Mouse (Mus musculus) hindbrain, embryonic 14.5 days (tissue): Measurements from ENCODE around the gene Map1b. TPM values are rescaled to one million over a fixed set of nuclear protein-coding genes. Genes with fewer than 3 reads are reported as not detected.

Experiments
- ATAC-seq: fragments of 200-750 bp; cut with Nextera tagmentation; 2 replicates; pipeline ENCODE4 v1.8.0; 2017; ENCODE audit warnings: moderate number of reproducible peaks, mild to moderate bottlenecking, moderate TSS enrichment, moderate library complexity; ENCODE audit not compliant: low FRiP score
- DNase-seq: peaks from one replicate; pipeline ENCODE4 v3.0.0-alpha.2; 2015; ENCODE audit warnings: low spot score
- H3K27ac ChIP-seq: fragments of 300-500 bp; sonication (generic); 2 replicates; pipeline ENCODE4 v1.5.1; 2014; ENCODE audit warnings: mild to moderate bottlenecking, moderate library complexity
- H3K27me3 ChIP-seq: fragments of 300-500 bp; sonication (generic); 2 replicates; pipeline ENCODE4 v1.6.1; 2014; ENCODE audit warnings: mild to moderate bottlenecking, low read length, mixed read lengths; ENCODE audit not compliant: control insufficient read depth, insufficient read depth
- H3K36me3 ChIP-seq: fragments of 300-500 bp; sonication (generic); replicated peaks from 2 replicates; pipeline ENCODE4 v1.6.1; 2014; ENCODE audit not compliant: control insufficient read depth, insufficient read depth
- H3K4me1 ChIP-seq: fragments of 300-500 bp; sonication (generic); replicated peaks from 2 replicates; pipeline ENCODE4 v1.6.1; 2014; ENCODE audit warnings: antibody characterized with exemption, low read length, mixed read lengths; ENCODE audit not compliant: control insufficient read depth, insufficient read depth
- H3K4me2 ChIP-seq: fragments of 300-500 bp; sonication (generic); replicated peaks from 2 replicates; pipeline ENCODE4 v1.6.1; 2014; ENCODE audit warnings: mild to moderate bottlenecking, moderate library complexity
- H3K4me3 ChIP-seq: fragments of 300-500 bp; sonication (generic); replicated peaks from 2 replicates; pipeline ENCODE4 v1.5.1; 2014; ENCODE audit warnings: mild to moderate bottlenecking, low read length
- H3K9ac ChIP-seq: fragments of 300-500 bp; sonication (generic); 2 replicates; pipeline ENCODE4 v1.6.1; 2014
- H3K9me3 ChIP-seq: fragments of 300-500 bp; sonication (generic); 2 replicates; pipeline ENCODE4 v1.6.1; 2016; ENCODE audit warnings: low read length; ENCODE audit not compliant: control insufficient read depth
- WGBS: fragments of 180-500 bp; shearing (Covaris S2); extraction: QIAGEN DNeasy Blood & Tissue Kit; methylation state at CpG from one replicate; pipeline ENCODE4 v1.1.7; 2014; 5-methylcytosine and 5-hydroxymethylcytosine counted together
- polyA plus RNA-seq: library from polyadenylated mRNA; unstranded; fragments of >200 nt; fragmentation: Nextera tagmentation; extraction: Ambion mirVana; gene quantifications from 2 replicates; pipeline ENCODE4 v1.2.1, GENCODE M21; 2014

Map1b gene
- polyA plus RNA-seq, 1 experiment from 2014 or later = 2,283 TPM

DNA sequence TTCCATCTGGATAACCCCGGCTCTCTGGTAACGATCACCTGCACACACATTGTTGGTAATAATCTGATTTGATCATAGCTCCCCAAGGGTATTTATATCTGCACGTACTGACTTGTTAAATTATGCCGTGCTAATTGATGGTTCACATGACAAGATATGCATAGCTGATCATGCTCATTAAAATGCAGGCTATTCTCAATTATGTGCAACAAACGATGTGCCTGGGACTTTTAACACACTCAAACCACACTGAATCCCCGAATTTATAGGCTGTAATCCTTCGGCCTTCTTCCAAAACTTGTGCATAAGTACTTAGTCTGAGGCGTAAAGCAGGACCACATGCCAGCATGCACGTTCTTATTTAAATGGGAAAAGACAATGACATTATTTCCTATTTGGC lies 16.6 kb downstream of the Map1b start:
- WGBS = 35% methylated on average over 9 of the region's 9 CpGs
- Histone ChIP-seq H3K36me3 (peaks cover 69% of the 10 kb centered on the region), H3K4me1 (peaks cover 56% of the 10 kb centered on the region), H3K27me3 (no peaks in the 10 kb centered on the region), H3K4me2 (no peak overlapping the region), H3K4me3 (no peak overlapping the region), H3K9ac (no peak overlapping the region), H3K9me3 (no peaks in the 10 kb centered on the region), H3K27ac (no peak overlapping the region)
- no peak for ATAC-seq
- DNase-seq = no peak

DNA sequence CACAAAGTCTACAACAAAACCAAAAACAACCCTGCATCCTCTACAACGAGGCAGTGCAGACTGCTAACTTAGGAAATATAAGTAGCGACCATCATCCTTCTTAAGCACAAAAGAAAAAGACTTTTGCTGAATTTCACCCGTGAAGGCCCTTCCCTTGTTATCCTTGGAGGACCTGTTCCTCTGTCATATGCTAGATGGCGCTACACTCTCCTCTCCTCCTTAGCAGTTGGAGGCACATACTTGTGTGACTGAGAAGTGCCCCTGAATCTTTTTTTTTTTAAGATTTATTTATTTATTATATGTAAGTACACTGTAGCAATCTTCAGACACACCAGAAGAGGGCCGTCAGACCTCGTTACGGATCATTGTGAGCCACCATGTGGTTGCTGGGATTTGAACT lies 20.2 kb downstream of the Map1b start:
- Histone ChIP-seq H3K36me3 (peaks cover 47% of the 10 kb centered on the region), H3K4me1 (peaks cover 59% of the 10 kb centered on the region), H3K4me3 (no peak overlapping the region), H3K27me3 (no peaks in the 10 kb centered on the region), H3K4me2 (no peak overlapping the region), H3K9ac (no peak overlapping the region), H3K27ac (no peak overlapping the region), H3K9me3 (no peaks in the 10 kb centered on the region)
- DNase-seq (no peak), ATAC-seq (no peak)
- WGBS = 82% methylated on average over 7 of the region's 7 CpGs

DNA sequence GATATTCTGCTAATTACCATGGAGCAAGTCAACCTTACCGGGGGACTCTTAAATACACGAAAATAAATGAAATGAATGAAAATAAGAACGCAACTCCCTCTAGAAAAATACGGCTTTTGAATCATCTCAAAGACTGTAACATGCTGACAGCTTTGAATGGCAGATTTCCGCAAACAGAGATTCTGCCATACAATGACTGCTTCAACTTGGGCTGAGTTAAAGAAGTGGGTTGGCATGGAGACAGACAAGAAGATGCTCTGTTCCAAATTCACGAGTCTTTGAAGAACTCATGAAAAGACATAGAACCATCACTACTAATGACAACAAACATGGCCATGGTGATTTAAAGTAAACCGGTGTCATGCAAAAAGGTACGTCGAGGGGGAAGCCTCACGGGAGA lies 21.9 kb downstream of the Map1b start:
- Histone ChIP-seq H3K27me3 (no peaks in the 10 kb centered on the region), H3K9me3 (no peaks in the 10 kb centered on the region), H3K4me1 (peaks cover 44% of the 10 kb centered on the region), H3K27ac (no peak overlapping the region), H3K4me3 (no peak overlapping the region), H3K4me2 (no peak overlapping the region), H3K36me3 (peaks cover 49% of the 10 kb centered on the region), H3K9ac (no peak overlapping the region)
- DNase-seq = no peak
- no peak for ATAC-seq
- 49% methylated on average over 10 of the region's 10 CpGs for WGBS

DNA sequence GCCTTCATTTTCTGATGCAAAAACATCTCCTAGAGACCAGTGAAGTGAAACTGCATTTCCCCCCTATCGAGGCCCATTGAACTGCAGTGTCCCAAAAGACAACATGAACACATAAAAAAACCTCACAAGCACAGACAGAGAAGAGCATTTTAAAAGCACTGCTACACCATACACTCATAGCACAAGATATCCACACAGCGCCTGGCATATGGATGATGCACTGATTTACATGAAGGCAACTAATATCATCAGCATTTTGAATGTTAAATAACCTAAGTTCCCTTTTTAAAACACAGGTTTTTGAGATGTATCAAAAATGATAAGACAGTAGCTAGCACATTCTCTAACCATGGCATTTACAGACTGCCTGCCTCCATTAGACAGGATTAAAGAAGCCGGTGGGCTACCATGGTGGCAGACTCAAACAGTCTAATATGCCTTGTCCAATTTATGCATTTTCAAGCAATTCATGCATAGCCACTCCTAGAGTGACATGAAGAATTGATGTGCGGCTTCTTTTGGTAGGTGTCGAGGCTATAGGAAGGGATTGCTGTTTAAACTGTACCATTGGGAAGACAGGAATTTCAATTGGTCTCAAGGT lies 22.9 kb downstream of the Map1b start:
- Histone ChIP-seq H3K27me3 (no peaks in the 10 kb centered on the region), H3K36me3 (peaks cover 59% of the 10 kb centered on the region), H3K9ac (no peak overlapping the region), H3K27ac (peak overlapping the region; percentile 72), H3K4me2 (peak overlapping the region; percentile 23), H3K4me1 (peaks cover 44% of the 10 kb centered on the region), H3K9me3 (no peaks in the 10 kb centered on the region), H3K4me3 (no peak overlapping the region)
- WGBS = 27% methylated on average over 5 of the region's 5 CpGs
- ATAC-seq (peak; percentile 15; the same call in 1 of the 2 replicates), DNase-seq (no peak)

DNA sequence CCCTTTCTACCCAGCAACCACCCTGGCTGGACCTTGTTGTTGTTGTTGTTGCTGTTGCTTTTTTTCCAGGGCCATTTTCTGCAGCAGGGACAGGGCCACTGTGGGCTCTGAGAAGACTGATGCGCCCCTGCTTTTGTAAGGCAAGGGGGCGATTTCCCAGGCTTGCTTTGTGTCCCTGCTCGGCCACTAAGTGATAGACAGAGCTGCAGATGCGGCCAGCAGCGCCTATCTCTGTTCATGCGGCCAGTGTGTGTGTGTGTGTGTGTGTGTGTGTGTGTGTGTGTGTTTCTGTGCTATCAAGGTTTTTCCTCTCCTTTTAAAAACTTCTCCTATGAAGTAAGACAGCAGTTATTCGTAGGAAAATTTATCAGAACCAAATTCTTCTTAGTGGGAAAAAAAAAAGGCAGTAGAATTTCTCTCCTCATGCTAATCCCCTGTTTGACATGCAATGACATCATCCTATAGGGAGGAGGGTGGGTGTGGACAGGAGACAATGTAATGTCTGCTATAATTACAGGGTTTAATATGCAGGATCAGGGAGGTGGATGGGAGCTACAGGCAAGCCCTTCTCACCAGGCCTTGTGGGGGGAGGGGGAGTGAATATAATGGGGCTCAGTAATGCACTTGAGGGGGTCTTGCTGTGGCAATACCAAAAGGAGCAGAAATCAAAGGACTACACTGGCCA lies 23.6 kb downstream of the Map1b start:
- DNase-seq (no peak), ATAC-seq (peak; percentile 75)
- no peaks in the 10 kb centered on the region for H3K27me3 ChIP-seq
- peaks cover 44% of the 10 kb centered on the region for H3K4me1 ChIP-seq
- no peak overlapping the region for H3K4me3 ChIP-seq
- no peaks in the 10 kb centered on the region for H3K9me3 ChIP-seq
- peaks cover 55% of the 10 kb centered on the region for H3K36me3 ChIP-seq
- H3K27ac ChIP-seq = peak overlapping the region; percentile 72
- H3K4me2 ChIP-seq = peak overlapping the region; percentile 23
- 0 out of 2 replicates have a peak overlapping the region, but pooled peaks have one; percentile 12 for H3K9ac ChIP-seq
- 11% methylated on average over 7 of the region's 7 CpGs for WGBS

DNA sequence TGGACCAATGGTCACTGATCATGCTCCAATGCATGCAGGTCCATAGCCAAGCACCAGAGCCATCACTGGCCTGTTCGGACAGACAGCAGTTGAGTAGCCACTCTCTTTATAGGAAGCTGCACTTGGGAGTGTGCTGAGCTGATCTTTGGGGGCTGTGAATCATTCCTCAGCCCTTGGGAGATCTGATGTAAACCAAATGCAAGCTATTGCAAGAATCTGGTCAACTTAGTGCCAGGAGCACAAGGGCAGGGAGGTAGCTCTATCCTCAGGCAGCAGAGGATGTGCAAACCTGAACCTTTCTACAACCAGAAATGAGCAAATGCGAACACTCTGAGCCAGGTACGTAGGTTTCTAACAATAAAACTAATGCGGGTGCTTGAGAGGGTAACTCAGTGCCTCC lies 26.3 kb downstream of the Map1b start:
- Histone ChIP-seq H3K27ac (no peak overlapping the region), H3K9me3 (no peaks in the 10 kb centered on the region), H3K4me2 (no peak overlapping the region), H3K4me1 (peaks cover 48% of the 10 kb centered on the region), H3K27me3 (no peaks in the 10 kb centered on the region), H3K9ac (no peak overlapping the region), H3K36me3 (peaks cover 57% of the 10 kb centered on the region), H3K4me3 (no peak overlapping the region)
- WGBS = 100% methylated on average over 4 of the region's 4 CpGs
- no peak for DNase-seq
- no peak for ATAC-seq

DNA sequence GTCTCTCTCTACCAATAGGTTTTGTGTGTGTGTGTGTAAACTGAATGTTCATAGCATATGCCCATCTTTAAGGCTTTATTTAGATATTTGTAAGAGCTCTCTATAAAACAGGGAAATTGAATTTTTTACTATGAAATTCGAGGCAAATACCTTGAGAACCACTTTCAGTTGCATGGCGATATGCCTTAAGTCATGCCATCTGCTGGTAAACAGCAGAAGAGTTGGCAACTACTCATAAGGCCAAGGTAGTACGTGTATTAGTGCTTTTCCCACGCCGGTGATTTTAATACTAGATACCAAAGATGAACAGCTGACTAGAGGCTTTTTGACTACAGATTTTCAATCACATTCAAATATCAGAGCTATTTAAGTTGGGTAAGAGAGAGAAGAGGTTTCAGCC lies 27.2 kb downstream of the Map1b start:
- Histone ChIP-seq H3K27ac (no peak overlapping the region), H3K9me3 (no peaks in the 10 kb centered on the region), H3K4me3 (no peak overlapping the region), H3K27me3 (no peaks in the 10 kb centered on the region), H3K9ac (no peak overlapping the region), H3K4me2 (no peak overlapping the region), H3K4me1 (peaks cover 46% of the 10 kb centered on the region), H3K36me3 (peaks cover 56% of the 10 kb centered on the region)
- DNase-seq = no peak
- WGBS = 91% methylated on average over 5 of the region's 5 CpGs
- ATAC-seq = no peak

DNA sequence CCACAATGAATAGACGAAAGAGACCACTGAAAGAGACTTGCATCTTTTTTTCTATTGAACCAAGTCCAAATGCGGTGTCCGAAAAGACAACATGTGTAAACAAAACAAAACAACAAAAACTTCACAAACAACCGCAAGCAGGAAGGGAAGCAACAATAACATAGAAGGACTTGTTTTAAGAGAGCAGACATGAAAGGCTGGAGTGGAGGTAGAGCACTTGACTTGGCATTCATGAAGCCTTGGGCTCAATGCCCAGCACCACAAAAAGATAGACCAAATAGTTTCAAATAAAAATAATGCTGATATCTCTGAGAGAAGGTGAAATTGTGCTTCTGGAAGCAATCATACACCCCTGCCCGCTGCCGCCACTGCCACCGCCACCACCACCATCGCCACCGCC lies 30.5 kb downstream of the Map1b start:
- H3K4me2 ChIP-seq = no peak overlapping the region
- H3K4me3 ChIP-seq = no peak overlapping the region
- H3K4me1 ChIP-seq = peaks cover 42% of the 10 kb centered on the region
- H3K27me3 ChIP-seq = no peaks in the 10 kb centered on the region
- ATAC-seq (no peak), DNase-seq (no peak)
- H3K9me3 ChIP-seq = no peaks in the 10 kb centered on the region
- H3K9ac ChIP-seq = no peak overlapping the region
- WGBS = 95% methylated on average over 9 of the region's 9 CpGs
- peaks cover 54% of the 10 kb centered on the region for H3K36me3 ChIP-seq
- H3K27ac ChIP-seq = no peak overlapping the region

DNA sequence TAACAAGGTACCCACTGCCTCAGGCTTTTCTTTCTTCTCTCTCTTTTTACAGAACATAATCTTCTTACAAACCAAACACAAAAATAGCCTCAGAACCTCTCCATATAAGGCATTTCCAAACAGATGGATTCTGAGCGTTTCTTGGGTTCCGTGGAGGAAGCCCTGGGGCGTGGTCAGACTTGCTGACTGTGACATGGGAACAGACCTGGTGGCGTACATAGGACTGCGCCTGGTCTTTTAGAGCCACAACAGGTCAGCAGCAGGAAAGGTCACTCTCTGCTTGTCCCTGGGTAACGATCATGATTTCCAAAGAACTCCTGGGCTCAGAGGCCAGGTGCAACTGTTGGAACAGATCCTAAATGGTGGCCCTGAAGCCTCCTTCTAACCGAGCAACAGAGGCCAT lies 31.0 kb downstream of the Map1b start:
- no peak for DNase-seq
- no peak overlapping the region for H3K4me2 ChIP-seq
- peaks cover 49% of the 10 kb centered on the region for H3K36me3 ChIP-seq
- peaks cover 45% of the 10 kb centered on the region for H3K4me1 ChIP-seq
- no peak overlapping the region for H3K4me3 ChIP-seq
- no peaks in the 10 kb centered on the region for H3K27me3 ChIP-seq
- H3K9me3 ChIP-seq = no peaks in the 10 kb centered on the region
- H3K9ac ChIP-seq = no peak overlapping the region
- 73% methylated on average over 7 of the region's 7 CpGs for WGBS
- H3K27ac ChIP-seq = 0 out of 2 replicates have a peak overlapping the region, but pooled peaks have one; percentile 17
- no peak for ATAC-seq
